Mouse (Mus musculus) limb, embryonic 15.5 days (tissue): ENCODE measurements around the gene H2-T23. TPM values are rescaled to one million over a fixed set of nuclear protein-coding genes. Genes with fewer than 3 reads are reported as not detected.
"Not testable (repeated sequence)": the region's sequence is repeated elsewhere in the genome, so short reads cannot be mapped to it uniquely, and the experiment has no call there.

Experiments used
- ATAC-seq: fragments of 200-750 bp; cut with Nextera tagmentation; 2 replicates; pipeline ENCODE4 v1.8.0; 2017; ENCODE audit warnings: low read depth, moderate TSS enrichment; ENCODE audit not compliant: insufficient number of reproducible peaks, low FRiP score, low TSS enrichment
- H3K27ac ChIP-seq: fragments of 300-500 bp; sonication (generic); 2 replicates; pipeline ENCODE4 v1.5.1; 2015; ENCODE audit warnings: moderate library complexity, mild to moderate bottlenecking, inconsistent platforms
- H3K27me3 ChIP-seq: fragments of 300-500 bp; sonication (generic); 2 replicates; pipeline ENCODE4 v1.6.1; 2015; ENCODE audit warnings: inconsistent platforms
- H3K36me3 ChIP-seq: fragments of 300-500 bp; sonication (generic); 2 replicates; pipeline ENCODE4 v1.6.1; 2015; ENCODE audit warnings: inconsistent platforms
- H3K4me1 ChIP-seq: fragments of 300-500 bp; sonication (generic); 2 replicates; pipeline ENCODE4 v1.6.1; 2015; ENCODE audit warnings: inconsistent platforms
- H3K4me2 ChIP-seq: fragments of 300-500 bp; sonication (generic); 2 replicates; pipeline ENCODE4 v1.6.1; 2015; ENCODE audit warnings: mild to moderate bottlenecking, inconsistent platforms
- H3K4me3 ChIP-seq: fragments of 300-500 bp; sonication (generic); 2 replicates; pipeline ENCODE4 v1.5.1; 2015; ENCODE audit warnings: mild to moderate bottlenecking, inconsistent platforms
- H3K9ac ChIP-seq: fragments of 300-500 bp; sonication (generic); 2 replicates; pipeline ENCODE4 v1.6.1; 2015; ENCODE audit warnings: inconsistent platforms
- H3K9me3 ChIP-seq: fragments of 300-500 bp; sonication (generic); 2 replicates; pipeline ENCODE4 v1.6.1; 2016; ENCODE audit warnings: inconsistent platforms
- WGBS: fragments of 180-500 bp; shearing (Covaris S2); methylation state at CpG from one replicate; pipeline ENCODE4 v1.1.7; 2015; 5-methylcytosine and 5-hydroxymethylcytosine counted together
- polyA plus RNA-seq: library from polyadenylated mRNA; unstranded; fragments of >200 nt; fragmentation: Nextera tagmentation; extraction: Ambion mirVana; gene quantifications from 2 replicates; pipeline ENCODE4 v1.2.1, GENCODE M21; 2015

Gene H2-T23
- polyA plus RNA-seq, 1 experiment from 2014 or later = 19.2 TPM

- Histone ChIP-seq H3K4me1 (peaks cover 10% of the 10 kb centered on the region), H3K27me3 (no peaks in the 10 kb centered on the region), H3K9me3 (no peaks in the 10 kb centered on the region), H3K27ac (no peak overlapping the region), H3K4me2 (no peak overlapping the region), H3K36me3 (no peaks in the 10 kb centered on the region), H3K9ac (no peak overlapping the region), H3K4me3 (no peak overlapping the region)
- WGBS = 80% methylated on average over 1 of the region's 1 CpGs
- ATAC-seq = no peak
Measured at GRCm38 (mm10) chr17:36021309-36021708, 11.3 kb downstream of the H2-T23 start.

- 37% methylated on average over 15 of the region's 15 CpGs for WGBS
- peak within 1 kb of the TSS; percentile 10; the same call in 1 of the 2 replicates for H3K4me3 ChIP-seq
Measured at GRCm38 (mm10) chr17:36020191-36021073, 12.2 kb downstream of the H2-T23 start, which contains the start of gene H2-T24. Gene H2-T24 (minus strand): TSS chr17:36020560.

GRCm38 (mm10) chr17:36019519-36019918, 13.1 kb downstream of the H2-T23 start:
- ATAC-seq = no peak
- no peak overlapping the region for H3K9ac ChIP-seq
- peaks cover 10% of the 10 kb centered on the region for H3K4me1 ChIP-seq
- 67% methylated on average over 3 of the region's 3 CpGs for WGBS
- H3K36me3 ChIP-seq = peaks cover 12% of the 10 kb centered on the region
- H3K4me3 ChIP-seq = no peak overlapping the region
- no peaks in the 10 kb centered on the region for H3K9me3 ChIP-seq
- no peak overlapping the region for H3K27ac ChIP-seq
- no peak overlapping the region for H3K4me2 ChIP-seq
- H3K27me3 ChIP-seq = no peaks in the 10 kb centered on the region

More at GRCm38 (mm10) chr17:36020191-36021073, 12.2 kb downstream of the H2-T23 start, which contains the start of gene H2-T24:
- Histone ChIP-seq H3K27me3 (no peaks in the 10 kb centered on the region), H3K4me2 (0 out of 2 replicates have a peak within 1 kb of the TSS, but pooled peaks have one; percentile 19), H3K27ac (peak within 1 kb of the TSS; percentile 33; the same call in 1 of the 2 replicates), H3K9me3 (no peaks in the 10 kb centered on the region), H3K9ac (no peak within 1 kb of the TSS), H3K4me1 (peaks cover 10% of the 10 kb centered on the region), H3K36me3 (peaks cover 3% of the 10 kb centered on the region)
- no peak for ATAC-seq

- ATAC-seq = no peak
Measured at GRCm38 (mm10) chr17:36018979-36019378, 13.7 kb downstream of the H2-T23 start.

GRCm38 (mm10) chr17:36017046-36017445, 15.6 kb downstream of the H2-T23 start:
- Histone ChIP-seq H3K9ac (no peak overlapping the region), H3K4me3 (no peak overlapping the region), H3K4me2 (no peak overlapping the region), H3K27ac (no peak overlapping the region), H3K27me3 (no peaks in the 10 kb centered on the region), H3K36me3 (peaks cover 17% of the 10 kb centered on the region), H3K4me1 (no peaks in the 10 kb centered on the region), H3K9me3 (no peaks in the 10 kb centered on the region)
- WGBS = 87% methylated on average over 5 of the region's 5 CpGs
- ATAC-seq = no peak

More at GRCm38 (mm10) chr17:36018979-36019378, 13.7 kb downstream of the H2-T23 start:
- Histone ChIP-seq H3K4me1 (peaks cover 6% of the 10 kb centered on the region), H3K9me3 (no peaks in the 10 kb centered on the region), H3K4me2 (no peak overlapping the region), H3K27ac (no peak overlapping the region), H3K4me3 (no peak overlapping the region), H3K27me3 (no peaks in the 10 kb centered on the region), H3K9ac (no peak overlapping the region), H3K36me3 (peaks cover 17% of the 10 kb centered on the region)
- 70% methylated on average over 2 of the region's 2 CpGs for WGBS

GRCm38 (mm10) chr17:36014977-36015376, 17.7 kb downstream of the H2-T23 start:
- Histone ChIP-seq H3K9me3 (no peaks in the 10 kb centered on the region), H3K36me3 (peaks cover 17% of the 10 kb centered on the region), H3K27me3 (no peaks in the 10 kb centered on the region), H3K9ac (no peak overlapping the region), H3K4me3 (no peak overlapping the region), H3K27ac (no peak overlapping the region), H3K4me2 (no peak overlapping the region), H3K4me1 (no peaks in the 10 kb centered on the region)
- ATAC-seq = no peak
- 90% methylated on average over 5 of the region's 5 CpGs for WGBS

GRCm38 (mm10) chr17:36004409-36004808, 28.2 kb downstream of the H2-T23 start:
- not testable (repeated sequence) for ATAC-seq, H3K27me3 ChIP-seq, H3K9ac ChIP-seq, H3K4me3 ChIP-seq, H3K4me2 ChIP-seq, H3K36me3 ChIP-seq, H3K9me3 ChIP-seq, H3K4me1 ChIP-seq, H3K27ac ChIP-seq
- 91% methylated on average over 7 of the region's 7 CpGs for WGBS

- no peak overlapping the region for H3K4me2 ChIP-seq
- WGBS = 96% methylated on average over 7 of the region's 7 CpGs
- no peak for ATAC-seq
- peaks cover 3% of the 10 kb centered on the region; the same call in 1 of the 2 replicates for H3K36me3 ChIP-seq
- H3K27ac ChIP-seq = no peak overlapping the region
- H3K9me3 ChIP-seq = no peaks in the 10 kb centered on the region
- H3K4me3 ChIP-seq = no peak overlapping the region
- no peaks in the 10 kb centered on the region for H3K27me3 ChIP-seq
- no peaks in the 10 kb centered on the region for H3K4me1 ChIP-seq
- no peak overlapping the region for H3K9ac ChIP-seq
Measured at GRCm38 (mm10) chr17:36003331-36003730, 29.3 kb downstream of the H2-T23 start.

GRCm38 (mm10) chr17:36001966-36002365, 30.7 kb downstream of the H2-T23 start:
- Histone ChIP-seq H3K36me3 (peaks cover 3% of the 10 kb centered on the region; the same call in 1 of the 2 replicates), H3K9me3 (no peaks in the 10 kb centered on the region), H3K27ac (no peak overlapping the region), H3K4me2 (no peak overlapping the region), H3K4me3 (no peak overlapping the region), H3K4me1 (0 out of 2 replicates have a peak, but pooled peaks cover 6% of the 10 kb centered on the region), H3K9ac (no peak overlapping the region), H3K27me3 (no peaks in the 10 kb centered on the region)
- WGBS = 93% methylated on average over 6 of the region's 6 CpGs
- ATAC-seq = no peak

- no peaks in the 10 kb centered on the region for H3K9me3 ChIP-seq
- no peak overlapping the region for H3K27ac ChIP-seq
- peaks cover 3% of the 10 kb centered on the region; the same call in 1 of the 2 replicates for H3K36me3 ChIP-seq
- no peaks in the 10 kb centered on the region for H3K27me3 ChIP-seq
- 87% methylated on average over 12 of the region's 12 CpGs for WGBS
- no peak overlapping the region for H3K9ac ChIP-seq
- H3K4me2 ChIP-seq = no peak overlapping the region
- no peak for ATAC-seq
- no peak overlapping the region for H3K4me3 ChIP-seq
- 0 out of 2 replicates have a peak, but pooled peaks cover 6% of the 10 kb centered on the region for H3K4me1 ChIP-seq
Measured at GRCm38 (mm10) chr17:36001121-36001897, 31.3 kb downstream of the H2-T23 start.

GRCm38 (mm10) chr17:36000349-36000748, 32.3 kb downstream of the H2-T23 start:
- Histone ChIP-seq H3K27ac (no peak overlapping the region), H3K9ac (no peak overlapping the region), H3K9me3 (no peaks in the 10 kb centered on the region), H3K4me2 (no peak overlapping the region), H3K36me3 (no peaks in the 10 kb centered on the region), H3K27me3 (no peaks in the 10 kb centered on the region), H3K4me3 (no peak overlapping the region), H3K4me1 (peaks cover 9% of the 10 kb centered on the region)
- ATAC-seq = no peak
- WGBS = 79% methylated on average over 4 of the region's 4 CpGs
